Mouse (Mus musculus): ENCODE measurements at regions not wholly inside any gene's neighbourhood (a gene's known extent, or its start where the extent isn't known, plus 50 kb on each side); places are given as distances from the start of the nearest gene placed in this dataset.

DNA sequence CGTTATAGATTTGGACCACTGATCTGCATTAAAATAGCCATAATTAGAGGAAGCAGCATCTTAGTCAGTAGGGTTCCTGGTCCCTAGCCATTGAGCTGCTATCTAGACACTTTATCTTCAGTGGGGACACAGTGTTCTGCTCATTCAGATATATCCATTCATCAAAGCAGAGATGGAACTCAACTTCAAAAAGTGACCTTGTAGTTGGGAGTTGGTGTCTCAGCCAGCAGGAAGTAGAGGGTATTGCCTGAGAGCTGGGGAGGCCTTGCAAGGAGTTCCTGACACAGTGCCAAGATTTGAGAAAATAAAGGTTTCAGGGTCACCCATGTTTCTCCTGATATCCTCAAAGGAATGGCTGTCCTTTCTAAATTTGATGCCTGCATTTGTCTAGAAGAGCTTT is 304.7 kb upstream of the Shh start:
- TF ChIP-seq CHD2 (IDR thresholded peaks at IDR 0.05; ENCODE audit: low read length) (no peak), USF2 (IDR thresholded peaks at IDR 0.05; ENCODE audit: borderline replicate concordance in 1 of 2, insufficient read depth in 1 of 2, low read depth in 1 of 2, low read length in 2 of 2) (no peak), USF1 (IDR thresholded peaks at IDR 0.05; ENCODE audit: low read depth, low read length) (no peak), SMC3 (IDR thresholded peaks at IDR 0.05; ENCODE audit: low read depth, low read length) (no peak), POLR2AphosphoS2 (IDR thresholded peaks at IDR 0.05; ENCODE audit: low read length) (no peak), CTCF (IDR thresholded peaks at IDR 0.05 in 2 of 3, conservative IDR thresholded peaks at IDR 0.05 in 1 of 3; ENCODE audit: control insufficient read depth in 1 of 3, insufficient read depth in 1 of 3, low read depth in 2 of 3, low read length in 3 of 3, poor library complexity in 1 of 3, severe bottlenecking in 1 of 3) (no peak), NRF1 (IDR thresholded peaks at IDR 0.05; ENCODE audit: insufficient read depth, low read depth, low read length, poor library complexity, severe bottlenecking) (no peak), JUND (IDR thresholded peaks at IDR 0.05; ENCODE audit: low read depth, low read length) (no peak), NELFE (IDR thresholded peaks at IDR 0.05; ENCODE audit: low read depth, low read length) (no peak), ZC3H11A (IDR thresholded peaks at IDR 0.05; ENCODE audit: low read depth, low read length) (no peak), GATA1 (IDR thresholded peaks at IDR 0.05; ENCODE audit: low read depth, low read length) (no peak)

Measured in MEL (cell line).